Mouse (Mus musculus) cerebral cortex, adult 2 months (tissue): ENCODE measurements around the gene Igfbp1.

Source experiments
- WGBS: fragments of 180-500 bp; shearing (Covaris S2); methylation state at CpG from one replicate; pipeline ENCODE4 v1.1.7; 2018; 5-methylcytosine and 5-hydroxymethylcytosine counted together

The Igfbp1 gene

GRCm38 (mm10) chr11:7194432-7195311 is 2.9 kb upstream of the Igfbp1 start:
- 92% methylated on average over 10 of the region's 10 CpGs for WGBS

- WGBS, result 86% methylated on average over 4 of the region's 4 CpGs
Observed at GRCm38 (mm10) chr11:7195312-7195685, 2.3 kb upstream of the Igfbp1 start.

GRCm38 (mm10) chr11:7198006-7198405 is 424 bp downstream of the Igfbp1 start:
- 94% methylated on average over 19 of the region's 19 CpGs for WGBS

- WGBS, result 73% methylated on average over 10 of the region's 10 CpGs
Observed at GRCm38 (mm10) chr11:7198481-7199256, 1.1 kb downstream of the Igfbp1 start.

- 51% methylated on average over 14 of the region's 14 CpGs for WGBS
Observed at GRCm38 (mm10) chr11:7199736-7200392, 2.3 kb downstream of the Igfbp1 start.

GRCm38 (mm10) chr11:7200393-7200783 is 2.8 kb downstream of the Igfbp1 start:
- WGBS, result 86% methylated on average over 9 of the region's 9 CpGs

GRCm38 (mm10) chr11:7202206-7202605 is 4.6 kb downstream of the Igfbp1 start:
- WGBS, result 87% methylated on average over 7 of the region's 7 CpGs

- WGBS, result 94% methylated on average over 9 of the region's 9 CpGs
Observed at GRCm38 (mm10) chr11:7203846-7204245, 6.3 kb downstream of the Igfbp1 start.

- WGBS, result 21% methylated on average over 6 of the region's 6 CpGs
Observed at GRCm38 (mm10) chr11:7210343-7210742, 12.8 kb downstream of the Igfbp1 start.

- 41% methylated on average over 9 of the region's 9 CpGs for WGBS
Observed at GRCm38 (mm10) chr11:7211211-7211610, 13.6 kb downstream of the Igfbp1 start.

GRCm38 (mm10) chr11:7212126-7212798 is 14.7 kb downstream of the Igfbp1 start:
- 23% methylated on average over 17 of the region's 17 CpGs for WGBS

GRCm38 (mm10) chr11:7213161-7213500 is 15.5 kb downstream of the Igfbp1 start:
- 1% methylated on average over 19 of the region's 19 CpGs for WGBS

GRCm38 (mm10) chr11:7213501-7214341 is 16.1 kb downstream of the Igfbp1 start, which contains the start of gene Igfbp3:
Igfbp3 (minus strand) TSS chr11:7213923.
- WGBS, result under 1% methylated on average over 103 of the region's 104 CpGs

- WGBS, result under 1% methylated on average over 12 of the region's 12 CpGs
Observed at GRCm38 (mm10) chr11:7214342-7214660, 16.7 kb downstream of the Igfbp1 start.

- WGBS, result 4% methylated on average over 14 of the region's 14 CpGs
Observed at GRCm38 (mm10) chr11:7214761-7215160, 17.2 kb downstream of the Igfbp1 start.

- 15% methylated on average over 8 of the region's 8 CpGs for WGBS
Observed at GRCm38 (mm10) chr11:7215703-7216102, 18.1 kb downstream of the Igfbp1 start.

- WGBS, result 82% methylated on average over 8 of the region's 8 CpGs
Observed at GRCm38 (mm10) chr11:7221826-7222225, 24.2 kb downstream of the Igfbp1 start.

GRCm38 (mm10) chr11:7226200-7226599 is 28.6 kb downstream of the Igfbp1 start:
- 58% methylated on average over 2 of the region's 2 CpGs for WGBS

GRCm38 (mm10) chr11:7226810-7227550 is 29.4 kb downstream of the Igfbp1 start:
- WGBS, result 89% methylated on average over 7 of the region's 7 CpGs

- 97% methylated on average over 4 of the region's 4 CpGs for WGBS
Observed at GRCm38 (mm10) chr11:7228107-7228506, 30.5 kb downstream of the Igfbp1 start.
